Mouse (Mus musculus) megakaryocyte, embryonic 14.5 days (primary cell): ENCODE measurements around the gene Adipoq. TPM values are rescaled to one million over a fixed set of nuclear protein-coding genes. Genes with fewer than 3 reads are reported as not detected.

Experiments used
- H3K27me3 ChIP-seq: replicated peaks from 2 replicates; pipeline ENCODE3; 2012; ENCODE audit warnings: inconsistent platforms
- H3K36me3 ChIP-seq: replicated peaks from 2 replicates; pipeline ENCODE3; 2012; ENCODE audit warnings: low read length, inconsistent platforms, mixed read lengths
- H3K4me1 ChIP-seq: 2 replicates; pipeline ENCODE4 v1.6.1; 2012; ENCODE audit warnings: inconsistent platforms
- H3K4me3 ChIP-seq: replicated peaks from 2 replicates; pipeline ENCODE3; 2012; ENCODE audit warnings: moderate library complexity, mild to moderate bottlenecking, inconsistent platforms
- H3K9me3 ChIP-seq: 2 replicates; pipeline ENCODE4 v1.6.1; 2012; ENCODE audit warnings: inconsistent platforms
- FLI1 ChIP-seq: IDR thresholded peaks from 2 replicates; pipeline ENCODE4 v1.6.1; 2012; ENCODE audit warnings: low read length, inconsistent platforms, mixed read lengths
- GATA1 ChIP-seq: IDR thresholded peaks from 3 replicates; pipeline ENCODE4 v1.6.1; 2012; ENCODE audit warnings: mixed read lengths, low read length, inconsistent platforms, borderline replicate concordance
- polyA plus RNA-seq: library from polyadenylated mRNA; stranded (reverse); fragments of >175 nt; gene quantifications from 2 replicates; pipeline ENCODE4 v1.2.3, GENCODE M21; 2012; ENCODE audit warnings: low replicate concordance; ENCODE audit not compliant: insufficient read depth

Adipoq gene
- polyA plus RNA-seq, 1 experiment: not detected

DNA sequence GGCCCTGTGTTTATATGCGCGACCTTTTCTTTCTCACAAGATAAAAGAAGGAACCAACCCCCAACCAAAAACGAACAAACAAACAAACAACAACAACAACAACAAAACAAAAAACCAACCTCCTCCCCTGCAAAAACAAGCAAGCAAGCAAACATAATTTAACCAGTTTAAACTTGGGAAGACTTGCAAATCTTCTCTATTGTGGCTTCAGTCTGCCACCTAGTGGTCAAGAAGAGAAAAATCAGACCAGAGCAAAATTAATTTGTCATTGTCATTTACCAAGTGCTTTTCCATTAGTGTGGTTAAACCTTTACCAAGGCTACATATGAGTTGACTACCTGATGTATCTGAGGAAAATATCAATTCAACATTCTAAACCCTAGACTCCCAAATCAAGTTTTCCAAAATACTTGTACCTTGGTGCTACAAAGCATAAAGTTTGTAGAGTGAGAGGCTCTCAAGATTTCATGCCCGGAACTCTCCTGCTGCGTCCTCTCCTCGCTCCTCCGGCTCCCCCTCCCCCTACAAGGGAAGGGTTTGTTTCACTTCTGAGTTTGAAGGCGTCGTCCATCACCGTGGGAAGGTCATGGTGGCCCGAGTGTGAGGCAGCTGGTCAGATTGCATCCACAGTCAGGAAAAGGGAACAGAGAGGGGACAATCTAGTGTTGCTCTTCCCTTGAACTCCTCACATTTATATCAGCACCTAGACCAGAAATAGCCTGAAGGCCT is 10.8 kb upstream of the Adipoq start:
- H3K4me3 ChIP-seq: peak overlapping the region; percentile 77
- no peaks in the 10 kb centered on the region for H3K9me3 ChIP-seq
- peaks cover 10% of the 10 kb centered on the region for H3K27me3 ChIP-seq
- no peaks in the 10 kb centered on the region for H3K36me3 ChIP-seq
- H3K4me1 ChIP-seq: peaks cover 38% of the 10 kb centered on the region
- TF ChIP-seq GATA1 (no peak), FLI1 (no peak)

DNA sequence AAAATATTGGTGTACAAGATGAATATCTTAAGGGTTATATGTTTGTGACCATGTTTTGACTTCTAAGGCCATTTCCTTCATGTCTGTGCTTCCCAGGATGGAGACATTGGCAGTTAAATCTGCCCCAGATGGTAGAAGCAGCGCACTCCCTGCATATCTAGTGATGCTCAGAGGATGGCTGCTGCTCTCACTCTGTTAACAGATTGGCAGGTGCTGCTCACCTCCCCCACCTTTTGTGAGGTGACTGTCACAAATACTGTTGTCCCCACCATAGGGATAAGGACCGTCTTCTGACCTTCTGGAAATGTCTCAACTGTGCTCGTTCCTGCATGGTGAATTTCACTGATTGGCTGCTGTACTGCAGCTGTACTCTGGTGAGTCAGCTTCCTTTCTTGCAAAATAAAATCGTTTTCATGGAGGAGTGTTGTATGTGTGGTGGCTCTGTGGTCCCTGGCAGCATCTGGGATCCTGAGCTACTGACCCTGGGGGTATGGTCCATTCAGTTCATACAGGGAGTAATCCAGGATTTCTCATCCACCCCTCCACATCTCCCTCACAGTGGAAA is 9.8 kb upstream of the Adipoq start:
- peaks cover 10% of the 10 kb centered on the region for H3K27me3 ChIP-seq
- TF ChIP-seq FLI1 (no peak), GATA1 (no peak)
- H3K4me1 ChIP-seq: peaks cover 30% of the 10 kb centered on the region

DNA sequence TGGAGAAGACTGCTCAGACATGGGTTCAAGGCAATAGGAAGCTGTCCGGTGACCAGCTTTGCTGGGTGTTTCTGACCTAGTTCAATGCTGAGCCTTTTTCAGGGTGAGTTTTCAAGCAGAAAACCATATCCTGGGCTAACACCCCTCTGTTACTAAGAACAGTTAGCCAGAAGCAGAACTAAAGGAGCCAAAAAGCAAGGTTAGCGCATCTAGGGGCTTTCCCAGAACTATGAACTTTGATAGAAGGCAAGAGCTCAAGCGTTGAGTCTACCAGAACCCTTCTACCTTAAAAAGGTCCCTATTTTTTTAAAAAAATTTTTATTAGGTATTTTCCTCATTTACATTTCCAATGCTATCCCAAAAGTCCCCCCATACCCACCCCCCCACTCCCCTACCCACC is 5.4 kb upstream of the Adipoq start:
- Histone ChIP-seq H3K27me3 (peaks cover 26% of the 10 kb centered on the region), H3K36me3 (no peaks in the 10 kb centered on the region), H3K4me1 (peaks cover 11% of the 10 kb centered on the region), H3K4me3 (no peak overlapping the region), H3K9me3 (no peaks in the 10 kb centered on the region)
- TF ChIP-seq GATA1 (no peak), FLI1 (no peak)

More for the DNA sequence above, 9.8 kb upstream of the Adipoq start:
- Histone ChIP-seq H3K9me3 (no peaks in the 10 kb centered on the region), H3K4me3 (peak overlapping the region; percentile 59), H3K36me3 (no peaks in the 10 kb centered on the region)

DNA sequence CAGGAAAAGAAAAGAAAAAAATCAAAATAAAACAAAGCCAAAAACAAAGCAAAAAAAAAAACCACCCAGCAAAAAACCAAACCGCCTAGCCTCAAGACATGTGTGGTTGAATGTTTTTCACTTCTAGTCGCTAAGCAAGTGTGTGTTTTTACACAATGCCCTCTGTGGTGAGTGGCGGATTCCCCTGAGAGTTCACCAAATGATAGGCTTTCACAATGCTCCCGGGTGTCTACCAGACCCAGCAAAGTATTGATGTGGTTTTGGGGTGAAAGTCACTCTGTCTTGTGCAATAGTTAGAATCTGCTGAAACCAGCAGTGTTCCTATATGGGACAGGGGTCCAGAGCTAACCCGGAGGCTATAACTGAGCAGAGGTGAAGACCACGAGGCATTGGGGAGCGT is 2.0 kb upstream of the Adipoq start:
- no peak for TF ChIP-seq GATA1
- TF ChIP-seq FLI1: no peak
- Histone ChIP-seq H3K27me3 (peaks cover 45% of the 10 kb centered on the region), H3K4me3 (no peak overlapping the region), H3K36me3 (no peaks in the 10 kb centered on the region), H3K9me3 (no peaks in the 10 kb centered on the region), H3K4me1 (no peaks in the 10 kb centered on the region)

DNA sequence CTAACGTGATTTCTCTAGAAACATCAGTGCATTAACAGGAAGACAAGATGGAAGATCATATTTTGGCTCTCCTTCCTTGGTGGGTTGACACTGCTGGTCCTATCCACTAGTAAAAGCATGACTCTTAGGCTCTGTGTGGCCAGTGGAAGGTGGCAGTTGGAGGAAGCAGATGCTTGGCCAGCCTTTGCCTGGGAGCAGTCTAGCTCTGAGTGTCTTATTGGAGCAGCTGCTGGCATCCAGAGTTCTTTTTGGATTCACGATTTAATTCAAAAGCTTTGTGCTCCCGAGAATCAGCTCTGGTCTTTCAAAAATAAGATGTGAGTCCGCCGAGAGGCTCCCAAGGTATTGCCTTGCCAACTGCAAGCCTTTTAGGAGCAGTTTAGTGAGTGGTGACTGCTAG is 1.1 kb upstream of the Adipoq start:
- Histone ChIP-seq H3K4me1 (no peaks in the 10 kb centered on the region), H3K36me3 (no peaks in the 10 kb centered on the region), H3K9me3 (no peaks in the 10 kb centered on the region), H3K4me3 (no peak overlapping the region), H3K27me3 (peaks cover 48% of the 10 kb centered on the region)
- TF ChIP-seq FLI1 (no peak), GATA1 (no peak)

DNA sequence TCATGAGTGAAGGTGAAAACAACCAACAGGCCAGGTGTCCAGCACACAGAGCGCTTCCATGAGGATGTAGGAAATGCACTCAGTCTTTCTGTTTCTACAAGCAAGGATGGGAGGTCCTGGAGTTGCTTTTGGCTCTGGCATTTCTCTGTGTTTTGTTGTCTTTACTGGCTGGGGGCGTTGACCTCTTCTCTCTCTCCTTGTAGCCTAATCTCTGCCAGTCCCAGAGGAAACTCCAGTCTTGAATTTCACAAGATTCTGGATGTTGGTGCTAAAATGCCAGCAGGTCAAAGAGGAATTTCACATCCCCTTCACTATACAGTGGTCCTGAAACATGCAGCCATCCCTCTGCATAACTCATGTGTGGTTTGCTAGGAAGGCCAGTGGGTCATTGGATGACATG is 2.6 kb downstream of the Adipoq start:
- Histone ChIP-seq H3K36me3 (no peaks in the 10 kb centered on the region), H3K4me1 (no peaks in the 10 kb centered on the region), H3K27me3 (peaks cover 52% of the 10 kb centered on the region), H3K4me3 (no peak overlapping the region), H3K9me3 (no peaks in the 10 kb centered on the region)
- TF ChIP-seq FLI1: no peak
- TF ChIP-seq GATA1: no peak

DNA sequence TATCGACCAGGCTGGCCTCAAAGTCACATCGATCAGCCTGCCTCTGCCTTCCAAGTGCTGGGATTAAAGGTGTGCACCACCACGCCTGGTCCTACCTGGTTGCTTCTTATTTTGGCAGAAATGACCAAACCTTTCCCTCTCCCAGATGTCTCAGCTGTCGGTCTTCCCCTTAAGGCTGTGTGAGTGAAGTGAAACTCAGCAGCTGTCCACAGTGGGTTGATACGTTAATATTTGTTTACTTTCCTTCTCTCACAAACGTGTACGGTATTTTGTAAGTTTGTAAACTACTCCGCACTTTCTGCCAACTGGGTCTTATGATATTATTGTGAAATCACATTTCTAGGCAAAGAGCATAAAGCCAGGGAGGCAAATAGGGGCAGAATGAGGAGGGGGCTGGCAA is 3.1 kb downstream of the Adipoq start:
- Histone ChIP-seq H3K4me3 (no peak overlapping the region), H3K36me3 (no peaks in the 10 kb centered on the region), H3K27me3 (peaks cover 54% of the 10 kb centered on the region), H3K4me1 (no peaks in the 10 kb centered on the region), H3K9me3 (no peaks in the 10 kb centered on the region)
- no peak for TF ChIP-seq FLI1
- no peak for TF ChIP-seq GATA1

DNA sequence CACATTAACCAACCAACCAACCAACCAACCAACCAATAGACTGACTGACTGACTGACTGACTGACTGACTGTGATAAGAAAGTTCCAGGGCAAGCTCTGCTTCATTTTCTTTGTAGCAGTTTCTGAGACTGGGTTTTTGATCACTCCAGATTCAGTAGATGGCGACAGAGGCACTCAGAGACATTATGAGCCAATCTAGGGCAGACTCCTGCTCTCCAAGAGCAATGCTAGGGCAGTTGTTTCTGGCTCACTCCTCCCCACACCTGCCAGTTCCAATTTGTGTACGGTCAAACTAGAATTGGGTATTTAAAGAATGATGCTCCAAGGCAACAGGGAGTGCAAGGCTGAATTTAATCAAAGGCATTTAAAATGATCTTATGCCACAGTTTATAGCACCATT is 5.1 kb downstream of the Adipoq start:
- Histone ChIP-seq H3K27me3 (peaks cover 51% of the 10 kb centered on the region), H3K4me1 (no peaks in the 10 kb centered on the region), H3K9me3 (no peaks in the 10 kb centered on the region), H3K4me3 (no peak overlapping the region), H3K36me3 (no peaks in the 10 kb centered on the region)
- TF ChIP-seq FLI1 (no peak), GATA1 (no peak)

DNA sequence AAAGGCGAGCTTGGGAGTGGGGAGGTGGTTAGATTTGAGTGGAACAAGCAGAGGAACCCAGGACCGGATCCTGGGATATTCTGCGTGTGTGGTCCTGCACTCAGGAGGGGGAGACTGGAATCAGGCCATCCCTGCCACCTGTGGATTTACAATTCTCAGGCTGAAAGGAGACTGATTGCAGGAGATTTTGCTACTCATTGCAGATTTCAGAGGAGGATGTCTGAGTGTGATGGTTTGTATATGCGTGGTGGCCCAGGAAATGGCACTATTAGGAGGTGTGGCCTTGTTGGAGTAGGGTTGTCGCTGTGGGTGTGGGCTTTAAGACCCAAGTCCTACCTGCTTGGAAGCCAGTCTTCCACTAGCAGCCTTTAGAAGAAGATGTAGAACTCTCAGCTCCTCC is 7.9 kb downstream of the Adipoq start:
- no peak for TF ChIP-seq GATA1
- no peak for TF ChIP-seq FLI1
- Histone ChIP-seq H3K4me3 (no peak overlapping the region), H3K4me1 (peaks cover 4% of the 10 kb centered on the region), H3K36me3 (no peaks in the 10 kb centered on the region), H3K27me3 (peaks cover 55% of the 10 kb centered on the region), H3K9me3 (0 out of 2 replicates have a peak, but pooled peaks cover 2% of the 10 kb centered on the region)

DNA sequence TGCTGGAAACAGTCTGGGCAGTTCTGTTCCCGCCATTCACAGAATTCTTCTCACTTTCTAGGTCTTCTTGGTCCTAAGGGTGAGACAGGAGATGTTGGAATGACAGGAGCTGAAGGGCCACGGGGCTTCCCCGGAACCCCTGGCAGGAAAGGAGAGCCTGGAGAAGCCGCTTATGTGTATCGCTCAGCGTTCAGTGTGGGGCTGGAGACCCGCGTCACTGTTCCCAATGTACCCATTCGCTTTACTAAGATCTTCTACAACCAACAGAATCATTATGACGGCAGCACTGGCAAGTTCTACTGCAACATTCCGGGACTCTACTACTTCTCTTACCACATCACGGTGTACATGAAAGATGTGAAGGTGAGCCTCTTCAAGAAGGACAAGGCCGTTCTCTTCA is 10.7 kb downstream of the Adipoq start:
- TF ChIP-seq GATA1: no peak
- TF ChIP-seq FLI1: no peak
- no peak overlapping the region for H3K4me3 ChIP-seq
- H3K27me3 ChIP-seq: peaks cover 44% of the 10 kb centered on the region
- no peaks in the 10 kb centered on the region for H3K36me3 ChIP-seq
- peaks cover 19% of the 10 kb centered on the region for H3K4me1 ChIP-seq
- H3K9me3 ChIP-seq: 0 out of 2 replicates have a peak, but pooled peaks cover 2% of the 10 kb centered on the region
